Comparison of ENCODE assay signal across 8 mouse cellular contexts in the genomic region with DNA sequence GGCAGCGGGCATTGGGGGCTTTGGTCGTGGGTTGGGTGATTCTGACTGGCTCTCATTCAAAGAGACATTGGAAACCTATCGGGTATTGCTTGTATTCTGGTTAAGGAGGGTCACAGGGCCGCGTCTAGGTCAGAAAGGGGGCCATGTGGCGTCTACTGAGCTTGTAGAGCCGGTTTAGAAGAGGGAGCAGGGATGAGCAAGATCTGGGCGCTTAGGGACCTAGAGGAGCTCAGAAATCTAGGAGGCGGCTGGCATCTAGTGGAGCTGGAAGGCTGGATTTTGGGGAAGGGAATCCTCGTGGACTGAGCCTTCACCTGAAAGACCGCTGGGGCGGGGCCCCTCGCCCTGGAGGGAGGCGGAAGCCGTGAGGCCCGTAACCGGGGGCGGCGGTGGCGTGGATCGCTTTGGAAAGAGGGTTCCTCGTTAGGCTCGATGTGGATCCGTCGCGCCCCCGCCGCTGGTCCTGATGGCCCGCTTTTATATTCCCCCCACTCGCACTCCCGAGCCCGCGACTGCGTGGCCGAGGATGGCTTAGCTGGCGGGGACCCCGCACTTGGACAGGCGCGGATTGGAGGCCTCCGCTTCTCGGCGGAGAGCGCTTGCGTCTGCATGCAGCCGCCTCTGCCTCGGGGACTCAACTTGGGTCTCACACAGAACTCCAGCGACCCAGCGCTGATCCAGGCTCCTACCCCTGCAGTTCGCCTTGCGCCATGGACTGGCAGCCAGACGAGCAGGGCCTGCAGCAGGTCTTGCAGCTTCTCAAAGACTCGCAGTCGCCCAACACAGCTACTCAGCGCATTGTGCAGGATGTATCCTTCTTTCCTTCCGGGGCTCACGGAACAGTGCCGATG. TPM values are rescaled to one million over a fixed set of nuclear protein-coding genes. Genes with fewer than 3 reads are reported as not detected.
DNase-seq lines count a peak whose midpoint lies in the region; ATAC-seq and TF ChIP-seq lines count a peak whose summit lies in the region.

No protein-coding gene starts in this region.

- peak; percentile 56 for DNase-seq in 416B (ENCODE audit: low read depth)
- DNase-seq in T-cell, adult 2 months (ENCODE audit: low spot score) = peak; percentile 46
- DNase-seq in embryonic facial prominence, embryonic 10.5 days (ENCODE audit: low spot score) = peak; percentile 66
- peak; percentile 65 for DNase-seq in neural tube, embryonic 10.5 days (ENCODE audit: extremely low spot score, low spot score)

- H3K9ac ChIP-seq in heart, embryonic 13.5 days = peak overlapping the region; percentile 93
- peak overlapping the region; percentile 96 for H3K9ac ChIP-seq in kidney, embryonic 16.5 days (replicated peaks; ENCODE audit: low read length)
- peak overlapping the region; percentile 94 for H3K9ac ChIP-seq in liver, embryonic 15.5 days

- peak overlapping the region; percentile 91 for H3K4me2 ChIP-seq in heart, embryonic 13.5 days
- H3K4me2 ChIP-seq in kidney, embryonic 16.5 days (replicated peaks; ENCODE audit: low read depth, low read length) = peak overlapping the region; percentile 92
- peak overlapping the region; percentile 93 for H3K4me2 ChIP-seq in liver, embryonic 15.5 days

- H3K9me3 ChIP-seq in embryonic facial prominence, embryonic 10.5 days = no peaks in the 10 kb centered on the region
- no peaks in the 10 kb centered on the region for H3K9me3 ChIP-seq in heart, embryonic 13.5 days
- H3K9me3 ChIP-seq in kidney, embryonic 16.5 days (ENCODE audit: low read length) = no peaks in the 10 kb centered on the region
- H3K9me3 ChIP-seq in liver, embryonic 15.5 days (replicated peaks) = no peaks in the 10 kb centered on the region

- H3K4me1 ChIP-seq in embryonic facial prominence, embryonic 10.5 days = peaks cover 42% of the 10 kb centered on the region
- peaks cover 46% of the 10 kb centered on the region for H3K4me1 ChIP-seq in heart, embryonic 13.5 days
- H3K4me1 ChIP-seq in kidney, embryonic 16.5 days (ENCODE audit: insufficient read depth, low read length) = peaks cover 26% of the 10 kb centered on the region
- H3K4me1 ChIP-seq in liver, embryonic 15.5 days (replicated peaks) = peaks cover 71% of the 10 kb centered on the region
- peaks cover 13% of the 10 kb centered on the region for H3K4me1 ChIP-seq in testis, adult 2 months (ENCODE audit: control insufficient read depth, insufficient read depth, low read length)

- peak overlapping the region; percentile 96 for H3K27ac ChIP-seq in embryonic facial prominence, embryonic 10.5 days (replicated peaks)
- peak overlapping the region; percentile 99 for H3K27ac ChIP-seq in heart, embryonic 13.5 days (replicated peaks)
- peak overlapping the region; percentile 100 for H3K27ac ChIP-seq in kidney, embryonic 16.5 days (ENCODE audit: low read length)
- H3K27ac ChIP-seq in liver, embryonic 15.5 days (replicated peaks) = peak overlapping the region; percentile 98
- peak overlapping the region; percentile 68 for H3K27ac ChIP-seq in testis, adult 2 months (ENCODE audit: control insufficient read depth, insufficient read depth, low read depth, low read length)

- TF ChIP-seq POLR2A in testis, adult 2 months (IDR thresholded peaks at IDR 0.05; ENCODE audit: control insufficient read depth, low read depth, low read length) = 0 out of 2 replicates have a peak, but pooled peaks have one; percentile 21

- peaks cover 48% of the 10 kb centered on the region for H3K36me3 ChIP-seq in embryonic facial prominence, embryonic 10.5 days (replicated peaks)
- H3K36me3 ChIP-seq in heart, embryonic 13.5 days = peaks cover 44% of the 10 kb centered on the region
- H3K36me3 ChIP-seq in kidney, embryonic 16.5 days (ENCODE audit: insufficient read depth, low read length) = peaks cover 20% of the 10 kb centered on the region
- peaks cover 51% of the 10 kb centered on the region for H3K36me3 ChIP-seq in liver, embryonic 15.5 days (replicated peaks)
- H3K36me3 ChIP-seq in testis, adult 2 months (ENCODE audit: control insufficient read depth, insufficient read depth, low read length) = no peaks in the 10 kb centered on the region; the same call in 1 of the 2 replicates

- 0 out of 2 replicates have a peak, but pooled peaks have one; percentile 10 for ATAC-seq in heart, embryonic 13.5 days (ENCODE audit: extremely low read depth, insufficient number of reproducible peaks, low FRiP score, low TSS enrichment)
- ATAC-seq in kidney, embryonic 16.5 days (ENCODE audit: low FRiP score, low TSS enrichment) = no peak
- ATAC-seq in liver, embryonic 15.5 days (ENCODE audit: insufficient read depth) = peak; percentile 38

- under 1% methylated on average over 57 of the region's 57 CpGs for WGBS in embryonic facial prominence, embryonic 10.5 days
- under 1% methylated on average over 56 of the region's 57 CpGs for WGBS in heart, embryonic 13.5 days
- WGBS in kidney, embryonic 16.5 days = 0% methylated on average over 56 of the region's 57 CpGs
- WGBS in liver, embryonic 15.5 days (ENCODE audit: insufficient replicate concordance) = under 1% methylated on average over 57 of the region's 57 CpGs

- no peak for TF ChIP-seq CTCF in testis, adult 2 months (IDR thresholded peaks at IDR 0.05; ENCODE audit: control insufficient read depth, insufficient read depth, insufficient replicate concordance, low read depth, low read length)

- no peaks in the 10 kb centered on the region for H3K27me3 ChIP-seq in embryonic facial prominence, embryonic 10.5 days (replicated peaks; ENCODE audit: low read depth, poor library complexity, severe bottlenecking)
- no peaks in the 10 kb centered on the region for H3K27me3 ChIP-seq in heart, embryonic 13.5 days (replicated peaks)
- no peaks in the 10 kb centered on the region for H3K27me3 ChIP-seq in kidney, embryonic 16.5 days (ENCODE audit: insufficient read depth, low read length)
- H3K27me3 ChIP-seq in liver, embryonic 15.5 days = no peaks in the 10 kb centered on the region
- no peaks in the 10 kb centered on the region for H3K27me3 ChIP-seq in testis, adult 2 months (ENCODE audit: control insufficient read depth, insufficient read depth, low read length)

- peak overlapping the region; percentile 94 for H3K4me3 ChIP-seq in embryonic facial prominence, embryonic 10.5 days
- peak overlapping the region; percentile 71 for H3K4me3 ChIP-seq in heart, embryonic 13.5 days
- peak overlapping the region; percentile 87 for H3K4me3 ChIP-seq in kidney, embryonic 16.5 days (ENCODE audit: low read length)
- peak overlapping the region; percentile 85 for H3K4me3 ChIP-seq in liver, embryonic 15.5 days (replicated peaks)
- H3K4me3 ChIP-seq in testis, adult 2 months (ENCODE audit: control insufficient read depth, low read depth, low read length) = peak overlapping the region; percentile 91

RNA-seq across cellular contexts. Expression of gene Tnpo2, which starts 1.2 kb away (rescaled TPM):
- 31.2 and 31.5 TPM in 2 replicates for polyA plus RNA-seq in embryonic facial prominence, embryonic 10.5 days (2016; fragmentation: Nextera tagmentation; extraction: Ambion mirVana)
- polyA plus RNA-seq in heart, embryonic 13.5 days (2015; fragmentation: Nextera tagmentation; extraction: Ambion mirVana) = 23.2 and 25.3 TPM in 2 replicates
- polyA plus RNA-seq in kidney, embryonic 16.5 days (2015; fragmentation: Nextera tagmentation; extraction: Ambion mirVana) = 27.5 and 28.4 TPM in 2 replicates
- 19.3 and 20.5 TPM in 2 replicates for polyA plus RNA-seq in liver, embryonic 15.5 days (2015; fragmentation: Nextera tagmentation; extraction: Ambion mirVana)
- 44.7 and 44.9 TPM in 2 replicates for polyA plus RNA-seq in testis, adult 2 months (2012; rRNA removed)

RNA-seq across cellular contexts. Expression of gene Trir, which starts 11.3 kb away (rescaled TPM):
- polyA plus RNA-seq in embryonic facial prominence, embryonic 10.5 days (2016; fragmentation: Nextera tagmentation; extraction: Ambion mirVana) = 154 and 157 TPM in 2 replicates
- polyA plus RNA-seq in heart, embryonic 13.5 days (2015; fragmentation: Nextera tagmentation; extraction: Ambion mirVana) = 73.4 and 75.1 TPM in 2 replicates
- 93.3 and 104 TPM in 2 replicates for polyA plus RNA-seq in kidney, embryonic 16.5 days (2015; fragmentation: Nextera tagmentation; extraction: Ambion mirVana)
- polyA plus RNA-seq in liver, embryonic 15.5 days (2015; fragmentation: Nextera tagmentation; extraction: Ambion mirVana) = 59.8 and 63.4 TPM in 2 replicates
- 82.1 and 88.6 TPM in 2 replicates for polyA plus RNA-seq in testis, adult 2 months (2012; rRNA removed)

RNA-seq across cellular contexts. Expression of gene Asna1, which starts 12.8 kb away (rescaled TPM):
- polyA plus RNA-seq in embryonic facial prominence, embryonic 10.5 days (2016; fragmentation: Nextera tagmentation; extraction: Ambion mirVana) = 157 TPM in 2 replicates
- 113 and 127 TPM in 2 replicates for polyA plus RNA-seq in heart, embryonic 13.5 days (2015; fragmentation: Nextera tagmentation; extraction: Ambion mirVana)
- polyA plus RNA-seq in kidney, embryonic 16.5 days (2015; fragmentation: Nextera tagmentation; extraction: Ambion mirVana) = 150 and 154 TPM in 2 replicates
- 59.7 and 59.9 TPM in 2 replicates for polyA plus RNA-seq in liver, embryonic 15.5 days (2015; fragmentation: Nextera tagmentation; extraction: Ambion mirVana)
- 203 and 208 TPM in 2 replicates for polyA plus RNA-seq in testis, adult 2 months (2012; rRNA removed)

RNA-seq across cellular contexts. Expression of gene Fbxw9, which starts 21.9 kb away (rescaled TPM):
- polyA plus RNA-seq in embryonic facial prominence, embryonic 10.5 days (2016; fragmentation: Nextera tagmentation; extraction: Ambion mirVana) = 21.4 and 25.1 TPM in 2 replicates
- 18.5 and 19.8 TPM in 2 replicates for polyA plus RNA-seq in heart, embryonic 13.5 days (2015; fragmentation: Nextera tagmentation; extraction: Ambion mirVana)
- polyA plus RNA-seq in kidney, embryonic 16.5 days (2015; fragmentation: Nextera tagmentation; extraction: Ambion mirVana) = 34.6 and 37.3 TPM in 2 replicates
- polyA plus RNA-seq in liver, embryonic 15.5 days (2015; fragmentation: Nextera tagmentation; extraction: Ambion mirVana) = 9.9 and 11.0 TPM in 2 replicates
- 83.8 and 91.5 TPM in 2 replicates for polyA plus RNA-seq in testis, adult 2 months (2012; rRNA removed)

RNA-seq across cellular contexts. Expression of gene Best2, which starts 23.6 kb away (rescaled TPM):
- polyA plus RNA-seq in embryonic facial prominence, embryonic 10.5 days (2016; fragmentation: Nextera tagmentation; extraction: Ambion mirVana) = 0.08 TPM in 1 of 2 replicates, not detected in the other
- not detected in 2 replicates for polyA plus RNA-seq in heart, embryonic 13.5 days (2015; fragmentation: Nextera tagmentation; extraction: Ambion mirVana)
- not detected in 2 replicates for polyA plus RNA-seq in kidney, embryonic 16.5 days (2015; fragmentation: Nextera tagmentation; extraction: Ambion mirVana)
- not detected in 2 replicates for polyA plus RNA-seq in liver, embryonic 15.5 days (2015; fragmentation: Nextera tagmentation; extraction: Ambion mirVana)
- polyA plus RNA-seq in testis, adult 2 months (2012; rRNA removed) = 0.08 TPM in 1 of 2 replicates, not detected in the other
